Mouse (Mus musculus) liver, adult 2 months (tissue): ENCODE results near the gene Map1s.

Experiments
- CTCF ChIP-seq: fragments of 200-500 bp; IDR thresholded peaks from 2 replicates; pipeline ENCODE4 v1.5.1; 2011; ENCODE audit warnings: low read depth, low read length, control low read depth
- POLR2A ChIP-seq: fragments of 200-500 bp; IDR thresholded peaks from 2 replicates; pipeline ENCODE4 v1.6.1; 2011; ENCODE audit warnings: low read length, control low read depth; ENCODE audit not compliant: insufficient read depth; ENCODE audit errors: extremely low read depth

- TF ChIP-seq CTCF (no peak), POLR2A (no peak)
Observed at GRCm38 (mm10) chr8:70907518-70907917, 1.8 kb downstream of the Map1s start.
